Mouse (Mus musculus): ENCODE measurements at regions not wholly inside any gene's neighbourhood (a gene's known extent, or its start where the extent isn't known, plus 50 kb on each side); places are given as distances from the start of the nearest gene placed in this dataset.

DNA sequence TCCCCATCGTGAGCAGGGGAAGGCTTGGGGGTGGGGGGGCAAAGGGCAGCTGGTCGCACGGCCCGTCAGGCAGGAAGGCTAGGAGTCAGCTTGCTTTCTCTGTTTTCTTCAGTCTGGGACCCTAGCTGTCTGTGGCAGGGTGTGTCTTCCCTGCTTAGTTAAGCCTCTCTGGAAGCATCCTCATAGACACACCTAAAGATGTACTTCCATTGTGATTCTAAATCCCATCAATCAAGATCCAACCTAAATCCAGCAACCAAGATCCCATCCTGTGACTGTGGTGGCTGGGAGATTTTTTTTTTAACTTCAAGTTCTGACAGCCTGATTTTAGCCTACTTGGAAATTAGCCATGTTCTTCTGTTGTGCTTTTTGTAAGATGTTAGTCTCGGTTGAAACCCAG is 69.9 kb upstream of the Ankrd55 start:
- no peak for DNase-seq (ENCODE audit: low spot score in 2 of 2)

DNA sequence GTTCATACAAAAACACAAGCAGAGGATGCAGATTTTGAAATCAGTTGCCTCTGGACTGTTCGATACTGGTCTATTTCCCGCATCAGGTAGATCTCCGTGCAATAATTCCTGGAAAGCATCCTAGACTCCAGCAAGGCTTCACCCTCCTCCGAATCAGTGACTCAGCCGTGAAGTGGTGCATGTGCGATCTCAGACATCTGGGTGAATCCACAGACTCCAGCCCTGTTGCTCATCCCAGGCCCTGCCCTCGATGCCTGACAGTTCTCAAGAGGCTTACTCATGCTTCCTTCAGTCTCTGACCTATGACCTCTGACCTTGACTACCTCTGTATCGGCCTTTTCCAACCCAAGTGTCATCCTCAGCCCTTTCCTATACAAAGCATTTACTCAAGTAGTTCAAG is 68.1 kb upstream of the Ankrd55 start:
- no peak for DNase-seq (ENCODE audit: low spot score in 2 of 2)

DNA sequence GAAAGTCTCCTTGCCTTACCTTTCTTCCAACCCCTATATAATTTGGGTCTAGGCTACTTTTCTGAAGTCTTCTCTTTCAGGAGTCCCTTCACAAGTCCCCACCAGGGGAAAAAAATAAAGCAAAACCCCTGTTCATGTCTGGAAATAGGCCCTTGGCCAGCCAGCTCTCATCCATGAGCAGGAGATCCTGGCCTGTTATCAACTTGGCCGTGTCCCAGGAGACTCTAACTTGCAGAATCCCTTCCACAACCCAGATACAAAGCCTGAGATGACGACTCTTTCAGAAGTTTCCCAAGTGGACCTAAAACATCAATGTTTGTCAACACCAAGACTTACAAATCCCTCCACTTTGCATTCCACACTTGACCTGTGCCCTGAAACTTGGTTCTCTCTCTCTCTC is 64.6 kb upstream of the Ankrd55 start:
- no peak for DNase-seq (ENCODE audit: low spot score in 2 of 2)

DNA sequence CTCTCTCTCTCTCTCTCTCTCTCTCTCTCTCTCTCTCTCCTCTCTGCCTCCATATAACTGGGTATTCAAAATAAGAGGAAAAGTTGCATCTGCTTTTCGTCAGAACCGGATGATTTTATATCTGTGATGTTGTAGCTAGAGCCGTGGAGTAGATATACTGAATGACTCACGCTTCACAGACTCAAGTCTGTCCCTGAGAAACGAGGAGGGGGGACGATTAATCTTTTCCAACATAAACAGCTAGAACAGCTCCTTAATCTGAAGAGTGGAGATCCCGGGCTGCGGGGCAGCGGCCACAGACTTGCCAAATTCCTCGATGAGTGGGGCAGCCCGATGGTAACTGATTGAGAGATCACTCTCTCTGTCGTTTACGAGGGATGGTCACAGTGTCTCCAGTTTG is 60.5 kb upstream of the Ankrd55 start:
- DNase-seq (ENCODE audit: low spot score in 2 of 2): no peak

DNA sequence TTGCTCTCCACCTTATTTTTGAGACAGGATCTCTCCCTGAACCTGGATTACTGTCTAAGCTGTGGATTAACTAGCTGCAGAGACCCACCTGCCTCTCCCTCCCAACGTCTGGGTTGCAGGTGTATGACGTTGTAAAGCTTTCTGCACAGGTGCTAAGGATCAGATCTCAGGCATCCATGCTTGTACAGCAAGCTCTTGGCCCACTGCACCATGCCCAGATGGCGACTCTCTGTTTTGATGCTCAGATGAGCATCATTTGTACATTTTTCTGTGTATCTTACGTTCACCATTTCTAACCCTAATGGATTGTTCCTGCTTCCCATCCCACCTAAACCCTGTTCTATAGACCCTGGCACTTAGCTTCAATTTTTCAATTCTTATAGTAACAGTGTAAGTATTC is 59.4 kb upstream of the Ankrd55 start:
- DNase-seq (ENCODE audit: low spot score in 2 of 2): no peak

DNA sequence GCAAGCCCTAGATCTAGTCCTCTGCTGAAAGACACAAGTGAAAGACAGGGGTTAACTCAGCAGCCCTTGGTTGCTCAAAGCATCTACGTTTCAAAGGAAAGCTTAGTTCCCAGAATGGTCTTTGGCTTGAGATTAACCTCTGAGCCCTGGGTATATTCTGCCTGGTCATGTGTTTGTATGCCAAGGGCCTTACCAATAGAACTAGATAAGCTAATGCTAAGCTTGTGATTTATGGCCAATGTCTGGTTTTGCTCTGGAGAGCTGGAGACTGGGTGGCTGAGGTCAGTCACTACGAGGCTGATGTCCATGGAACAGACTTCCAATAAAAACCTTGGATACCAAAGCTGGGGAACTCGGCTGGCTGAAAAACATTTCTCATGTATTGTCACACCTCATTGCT is 58.1 kb upstream of the Ankrd55 start:
- DNase-seq (ENCODE audit: low spot score in 2 of 2): no peak

DNA sequence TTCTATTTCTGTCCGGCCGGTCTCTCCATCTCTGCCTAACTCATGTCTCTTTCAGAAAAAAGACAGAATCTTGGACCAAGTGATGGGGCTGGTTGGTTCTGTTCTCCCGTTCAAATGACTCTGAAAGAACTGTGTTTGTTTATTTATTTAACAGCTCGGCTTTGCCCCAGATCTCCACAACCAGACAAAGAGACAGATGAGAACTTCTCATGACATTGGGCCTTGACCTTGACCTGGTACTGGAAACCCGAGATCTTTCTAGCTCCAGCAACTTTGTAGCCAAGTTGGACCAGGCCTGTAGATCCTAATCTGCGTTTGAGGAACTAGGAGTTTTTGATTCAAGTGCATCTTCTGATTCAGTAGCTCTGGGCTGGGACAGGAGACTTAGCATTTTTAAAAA is 53.6 kb upstream of the Ankrd55 start:
- DNase-seq (ENCODE audit: low spot score in 2 of 2): no peak

DNA sequence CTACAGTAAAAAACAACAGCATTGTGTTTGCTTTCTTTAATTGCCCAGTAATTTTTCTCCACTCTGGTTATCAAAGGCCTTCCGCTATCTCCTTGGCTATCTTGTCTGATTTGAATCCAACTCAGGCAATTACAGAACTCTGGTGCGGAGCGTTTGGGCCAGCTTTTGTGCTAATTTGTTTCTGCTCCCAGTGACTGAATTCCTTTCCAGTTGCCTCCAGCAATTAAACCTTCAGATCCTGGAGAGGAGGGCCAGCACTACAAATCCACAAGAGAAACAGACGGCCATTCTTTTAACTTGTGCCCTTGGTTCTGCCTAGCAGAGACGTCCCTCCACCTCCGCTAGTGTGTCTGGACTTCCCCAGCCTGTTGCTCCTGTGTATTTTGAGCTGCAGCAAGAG is 51.3 kb upstream of the Ankrd55 start:
- DNase-seq (ENCODE audit: low spot score in 2 of 2): no peak

DNA sequence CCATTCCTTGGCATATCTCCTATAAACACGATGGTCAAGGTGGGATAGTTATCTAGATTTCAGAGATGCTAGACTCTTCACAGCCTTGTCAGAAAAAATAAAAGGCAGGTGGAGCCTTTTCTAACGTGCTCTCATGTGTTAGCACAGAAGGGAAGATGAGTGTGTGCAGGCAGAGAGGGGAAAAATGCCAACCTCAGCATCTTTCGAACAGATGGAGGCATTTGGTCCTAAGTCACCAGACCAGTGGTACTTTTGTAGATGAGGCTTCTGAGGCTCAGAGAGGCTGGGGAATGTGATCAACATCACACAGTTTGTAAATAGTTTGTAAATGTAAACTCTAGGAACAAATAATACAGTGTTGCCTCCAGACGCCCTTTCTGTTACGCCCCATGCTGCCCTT is 50.9 kb upstream of the Ankrd55 start:
- no peak for DNase-seq (ENCODE audit: low spot score in 2 of 2)

DNA sequence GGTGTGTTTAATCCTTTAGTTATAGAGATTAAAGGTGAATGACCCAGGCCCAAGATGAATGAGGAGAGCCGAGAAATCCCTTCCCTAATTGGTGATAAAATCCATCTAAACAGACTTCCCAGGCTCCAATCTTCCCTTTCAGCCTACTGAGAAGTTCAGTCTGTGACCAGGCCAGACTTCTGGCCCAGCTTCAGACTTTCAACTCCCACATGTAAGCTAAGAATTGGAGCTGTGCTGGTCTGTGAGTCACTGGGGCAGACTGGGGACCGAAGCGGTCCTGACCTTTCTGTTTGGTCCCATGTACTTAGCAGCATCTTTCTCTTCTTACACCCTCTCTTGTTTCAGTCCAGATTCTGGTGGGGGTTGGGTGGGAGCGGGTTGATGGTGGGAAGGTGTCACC is 50.3 kb upstream of the Ankrd55 start:
- no peak for DNase-seq (ENCODE audit: low spot score in 2 of 2)
